Mouse (Mus musculus): ENCODE data around the gene Lamb1.

Lamb1 gene

GRCm38 (mm10) chr12:31252259-31252658 is 12.8 kb upstream of the Lamb1 start:
- DNase-seq (ENCODE audit: low read depth, low spot score), result no peak

GRCm38 (mm10) chr12:31254978-31255377 is 10.1 kb upstream of the Lamb1 start:
- DNase-seq (ENCODE audit: low read depth, low spot score), result no peak

- DNase-seq (ENCODE audit: low read depth, low spot score), result no peak
Observed at GRCm38 (mm10) chr12:31256121-31256903, 8.7 kb upstream of the Lamb1 start.

- DNase-seq (ENCODE audit: low read depth, low spot score), result no peak
Observed at GRCm38 (mm10) chr12:31261882-31262281, 3.2 kb upstream of the Lamb1 start.

GRCm38 (mm10) chr12:31263921-31264320 is 1.1 kb upstream of the Lamb1 start:
- DNase-seq (ENCODE audit: low read depth, low spot score), result no peak

GRCm38 (mm10) chr12:31265722-31266431 is 843 bp downstream of the Lamb1 start:
- DNase-seq (ENCODE audit: low read depth, low spot score), result no peak

- no peak for DNase-seq (ENCODE audit: low read depth, low spot score)
Observed at GRCm38 (mm10) chr12:31266686-31267085, 1.7 kb downstream of the Lamb1 start.

GRCm38 (mm10) chr12:31267363-31267762 is 2.3 kb downstream of the Lamb1 start:
- no peak for DNase-seq (ENCODE audit: low read depth, low spot score)

- no peak for DNase-seq (ENCODE audit: low read depth, low spot score)
Observed at GRCm38 (mm10) chr12:31268315-31268714, 3.3 kb downstream of the Lamb1 start.

GRCm38 (mm10) chr12:31269020-31269597 is 4.1 kb downstream of the Lamb1 start:
- no peak for DNase-seq (ENCODE audit: low read depth, low spot score)

- no peak for DNase-seq (ENCODE audit: low read depth, low spot score)
Observed at GRCm38 (mm10) chr12:31270361-31270760, 5.3 kb downstream of the Lamb1 start.

- DNase-seq (ENCODE audit: low read depth, low spot score), result no peak
Observed at GRCm38 (mm10) chr12:31270776-31271175, 5.7 kb downstream of the Lamb1 start.

- DNase-seq (ENCODE audit: low read depth, low spot score), result no peak
Observed at GRCm38 (mm10) chr12:31271361-31272011, 6.5 kb downstream of the Lamb1 start.

- no peak for DNase-seq (ENCODE audit: low read depth, low spot score)
Observed at GRCm38 (mm10) chr12:31272012-31272735, 7.1 kb downstream of the Lamb1 start.

- no peak for DNase-seq (ENCODE audit: low read depth, low spot score)
Observed at GRCm38 (mm10) chr12:31272846-31273245, 7.8 kb downstream of the Lamb1 start.

- DNase-seq (ENCODE audit: low read depth, low spot score), result no peak
Observed at GRCm38 (mm10) chr12:31273646-31274045, 8.6 kb downstream of the Lamb1 start.

GRCm38 (mm10) chr12:31275411-31275810 is 10.4 kb downstream of the Lamb1 start:
- no peak for DNase-seq (ENCODE audit: low read depth, low spot score)

GRCm38 (mm10) chr12:31278270-31278669 is 13.2 kb downstream of the Lamb1 start:
- no peak for DNase-seq (ENCODE audit: low read depth, low spot score)

GRCm38 (mm10) chr12:31280318-31280717 is 15.3 kb downstream of the Lamb1 start:
- no peak for DNase-seq (ENCODE audit: low read depth, low spot score)

GRCm38 (mm10) chr12:31281100-31281591 is 16.1 kb downstream of the Lamb1 start:
- no peak for DNase-seq (ENCODE audit: low read depth, low spot score)

- no peak for DNase-seq (ENCODE audit: low read depth, low spot score)
Observed at GRCm38 (mm10) chr12:31282241-31282640, 17.2 kb downstream of the Lamb1 start.

Data from brain, embryonic 18.5 days (tissue).